Mouse (Mus musculus) midbrain, postnatal 0 days (tissue): ENCODE results near the gene Ceacam1. TPM values are rescaled to one million over a fixed set of nuclear protein-coding genes. Genes with fewer than 3 reads are reported as not detected.

ENCODE experiments used
- ATAC-seq: fragments of 200-750 bp; cut with Nextera tagmentation; 2 replicates; pipeline ENCODE4 v1.8.0; 2017; ENCODE audit warnings: moderate number of reproducible peaks, mild to moderate bottlenecking, moderate TSS enrichment, moderate library complexity; ENCODE audit not compliant: low FRiP score
- DNase-seq: peaks from one replicate; pipeline ENCODE4 v3.0.0-alpha.2; 2015; ENCODE audit warnings: low spot score
- H3K27ac ChIP-seq: fragments of 300-500 bp; sonication (generic); 2 replicates; pipeline ENCODE4 v1.5.1; 2014; ENCODE audit warnings: low read depth, mild to moderate bottlenecking, low read length, mixed read lengths
- H3K27me3 ChIP-seq: fragments of 300-500 bp; sonication (generic); 2 replicates; pipeline ENCODE4 v1.6.1; 2014; ENCODE audit warnings: low read length, control low read depth, mixed read lengths; ENCODE audit not compliant: insufficient read depth
- H3K36me3 ChIP-seq: fragments of 300-500 bp; sonication (generic); 2 replicates; pipeline ENCODE4 v1.6.1; 2014; ENCODE audit warnings: low read length, control low read depth, mixed read lengths; ENCODE audit not compliant: insufficient read depth
- H3K4me1 ChIP-seq: fragments of 300-500 bp; sonication (generic); 2 replicates; pipeline ENCODE4 v1.6.1; 2014; ENCODE audit warnings: mild to moderate bottlenecking, control low read depth, antibody characterized with exemption, low read length, mixed read lengths; ENCODE audit not compliant: insufficient read depth
- H3K4me2 ChIP-seq: fragments of 300-500 bp; sonication (generic); 2 replicates; pipeline ENCODE4 v1.6.1; 2014; ENCODE audit warnings: low read depth, mild to moderate bottlenecking, low read length, mixed read lengths; ENCODE audit not compliant: poor library complexity, severe bottlenecking
- H3K4me3 ChIP-seq: fragments of 300-500 bp; sonication (generic); 2 replicates; pipeline ENCODE4 v1.5.1; 2014; ENCODE audit warnings: low read depth, mild to moderate bottlenecking, low read length, moderate library complexity
- H3K9ac ChIP-seq: fragments of 300-500 bp; sonication (generic); replicated peaks from 2 replicates; pipeline ENCODE4 v1.6.1; 2014; ENCODE audit warnings: mild to moderate bottlenecking, low read length, moderate library complexity, mixed read lengths; ENCODE audit not compliant: poor library complexity, severe bottlenecking
- H3K9me3 ChIP-seq: fragments of 300-500 bp; sonication (generic); 2 replicates; pipeline ENCODE4 v1.6.1; 2016; ENCODE audit warnings: low read length, control low read depth
- CTCF ChIP-seq: IDR thresholded peaks from 2 replicates; pipeline ENCODE4 v1.5.1; 2016; ENCODE audit warnings: antibody characterized with exemption, mild to moderate bottlenecking
- WGBS: fragments of 180-500 bp; shearing (Covaris S2); extraction: QIAGEN DNeasy Blood & Tissue Kit; methylation state at CpG from one replicate; pipeline ENCODE4 v1.1.7; 2014; 5-methylcytosine and 5-hydroxymethylcytosine counted together
- polyA plus RNA-seq: library from polyadenylated mRNA; unstranded; fragments of >200 nt; fragmentation: Nextera tagmentation; extraction: Ambion mirVana; gene quantifications from 2 replicates; pipeline ENCODE4 v1.2.1, GENCODE M21; 2015
- total RNA-seq: library from RNA; depleted of rRNA; stranded (reverse); fragments of >200 nt; gene quantifications from 2 replicates; pipeline ENCODE4 v1.2.3, GENCODE M21; 2014

The Ceacam1 gene
- total and polyA plus RNA-seq, 2 experiments from 2014 or later = 0.84 to 2.9 TPM

- no peak for TF ChIP-seq CTCF
- Histone ChIP-seq H3K4me3 (no peak overlapping the region), H3K4me2 (no peak overlapping the region), H3K36me3 (no peaks in the 10 kb centered on the region), H3K9ac (no peak overlapping the region), H3K4me1 (no peaks in the 10 kb centered on the region), H3K27ac (no peak overlapping the region), H3K27me3 (no peaks in the 10 kb centered on the region), H3K9me3 (no peaks in the 10 kb centered on the region)
- no peak for ATAC-seq
- 87% methylated on average over 10 of the region's 10 CpGs for WGBS
- no peak for DNase-seq
Measured at GRCm38 (mm10) chr7:25434654-25435545, 42.5 kb downstream of the Ceacam1 start.

- no peaks in the 10 kb centered on the region for H3K36me3 ChIP-seq
- no peaks in the 10 kb centered on the region for H3K9me3 ChIP-seq
- WGBS = 88% methylated on average over 9 of the region's 9 CpGs
- no peak overlapping the region for H3K4me3 ChIP-seq
- H3K4me1 ChIP-seq = no peaks in the 10 kb centered on the region
- DNase-seq (no peak), ATAC-seq (no peak)
- TF ChIP-seq CTCF = no peak
- no peaks in the 10 kb centered on the region for H3K27me3 ChIP-seq
- H3K4me2 ChIP-seq = no peak overlapping the region
- H3K27ac ChIP-seq = no peak overlapping the region
- H3K9ac ChIP-seq = no peak overlapping the region
Measured at GRCm38 (mm10) chr7:25433781-25434560, 43.4 kb downstream of the Ceacam1 start.

- Histone ChIP-seq H3K27me3 (no peaks in the 10 kb centered on the region), H3K4me2 (no peak overlapping the region), H3K27ac (no peak overlapping the region), H3K36me3 (no peaks in the 10 kb centered on the region), H3K4me1 (no peaks in the 10 kb centered on the region), H3K9me3 (no peaks in the 10 kb centered on the region), H3K4me3 (no peak overlapping the region), H3K9ac (no peak overlapping the region)
- DNase-seq = no peak
- ATAC-seq = no peak
- TF ChIP-seq CTCF = no peak
- WGBS = 11% methylated on average over 5 of the region's 5 CpGs
Measured at GRCm38 (mm10) chr7:25433007-25433541, 44.3 kb downstream of the Ceacam1 start.

GRCm38 (mm10) chr7:25432381-25432780 is 45.0 kb downstream of the Ceacam1 start:
- ATAC-seq (no peak), DNase-seq (no peak)
- no peak for TF ChIP-seq CTCF
- Histone ChIP-seq H3K9ac (no peak overlapping the region), H3K27ac (no peak overlapping the region), H3K27me3 (no peaks in the 10 kb centered on the region), H3K36me3 (no peaks in the 10 kb centered on the region), H3K4me3 (no peak overlapping the region), H3K4me2 (no peak overlapping the region), H3K4me1 (no peaks in the 10 kb centered on the region), H3K9me3 (no peaks in the 10 kb centered on the region)
- WGBS = 94% methylated on average over 6 of the region's 6 CpGs

- WGBS = 87% methylated on average over 4 of the region's 4 CpGs
- H3K4me1 ChIP-seq = no peaks in the 10 kb centered on the region
- no peak overlapping the region for H3K27ac ChIP-seq
- H3K9ac ChIP-seq = no peak overlapping the region
- DNase-seq (no peak), ATAC-seq (no peak)
- TF ChIP-seq CTCF = no peak
- H3K4me2 ChIP-seq = no peak overlapping the region
- no peaks in the 10 kb centered on the region for H3K27me3 ChIP-seq
- no peaks in the 10 kb centered on the region for H3K36me3 ChIP-seq
- no peak overlapping the region for H3K4me3 ChIP-seq
- H3K9me3 ChIP-seq = no peaks in the 10 kb centered on the region
Measured at GRCm38 (mm10) chr7:25429886-25430784, 47.3 kb downstream of the Ceacam1 start.
